Mouse (Mus musculus): ENCODE measurements around the gene Npb. TPM values are rescaled to one million over a fixed set of nuclear protein-coding genes. Genes with fewer than 3 reads are reported as not detected.

Npb gene
- polyA plus RNA-seq, 1 experiment from 2014 or later: 2.3 TPM

GRCm38 (mm10) chr11:120629911-120630310 is 21.6 kb downstream of the Npb start:
- peaks cover 30% of the 10 kb centered on the region for H3K36me3 ChIP-seq
- H3K4me1 ChIP-seq: peaks cover 42% of the 10 kb centered on the region
- H3K4me2 ChIP-seq (replicated peaks): peak overlapping the region; percentile 25
- peak overlapping the region; percentile 55 for H3K9ac ChIP-seq
- H3K4me3 ChIP-seq: no peak overlapping the region
- no peak overlapping the region for H3K27ac ChIP-seq
- 53% methylated on average over 7 of the region's 7 CpGs for WGBS
- no peaks in the 10 kb centered on the region for H3K9me3 ChIP-seq
- H3K27me3 ChIP-seq: no peaks in the 10 kb centered on the region
- no peak for ATAC-seq (ENCODE audit: low FRiP score, low read depth)

GRCm38 (mm10) chr11:120630401-120630871 is 22.2 kb downstream of the Npb start:
- peaks cover 30% of the 10 kb centered on the region for H3K36me3 ChIP-seq
- H3K4me2 ChIP-seq (replicated peaks): peak overlapping the region; percentile 25
- H3K4me1 ChIP-seq: peaks cover 37% of the 10 kb centered on the region
- no peaks in the 10 kb centered on the region for H3K27me3 ChIP-seq
- peak overlapping the region; percentile 55 for H3K9ac ChIP-seq
- no peaks in the 10 kb centered on the region for H3K9me3 ChIP-seq
- no peak overlapping the region for H3K4me3 ChIP-seq
- WGBS: 71% methylated on average over 5 of the region's 5 CpGs
- peak overlapping the region; percentile 18; the same call in 1 of the 2 replicates for H3K27ac ChIP-seq
- no peak for ATAC-seq (ENCODE audit: low FRiP score, low read depth)

- Histone ChIP-seq H3K9me3 (no peaks in the 10 kb centered on the region), H3K27ac (peak overlapping the region; percentile 18; the same call in 1 of the 2 replicates), H3K4me1 (peaks cover 33% of the 10 kb centered on the region), H3K36me3 (peaks cover 30% of the 10 kb centered on the region), H3K27me3 (no peaks in the 10 kb centered on the region), H3K4me3 (peak overlapping the region; percentile 96), H3K9ac (peak overlapping the region; percentile 94; the same call in 1 of the 2 replicates), H3K4me2 (replicated peaks) (peak overlapping the region; percentile 85)
- 39% methylated on average over 7 of the region's 7 CpGs for WGBS
- ATAC-seq (ENCODE audit: low FRiP score, low read depth): no peak
Observed at GRCm38 (mm10) chr11:120630881-120631725, 22.8 kb downstream of the Npb start.

- Histone ChIP-seq H3K4me1 (peaks cover 33% of the 10 kb centered on the region), H3K27ac (no peak overlapping the region; the same call in 1 of the 2 replicates), H3K4me2 (replicated peaks) (peak overlapping the region; percentile 85), H3K36me3 (peaks cover 26% of the 10 kb centered on the region), H3K4me3 (peak overlapping the region; percentile 96), H3K27me3 (no peaks in the 10 kb centered on the region), H3K9me3 (no peaks in the 10 kb centered on the region), H3K9ac (peak overlapping the region; percentile 94)
- no peak for ATAC-seq (ENCODE audit: low FRiP score, low read depth)
- 65% methylated on average over 4 of the region's 4 CpGs for WGBS
Observed at GRCm38 (mm10) chr11:120631726-120632448, 23.6 kb downstream of the Npb start.

- under 1% methylated on average over 111 of the region's 116 CpGs for WGBS
- peaks cover 33% of the 10 kb centered on the region for H3K4me1 ChIP-seq
- peaks cover 16% of the 10 kb centered on the region for H3K36me3 ChIP-seq
- ATAC-seq (ENCODE audit: low FRiP score, low read depth): peak; percentile 84
- peak overlapping the region; percentile 96 for H3K4me3 ChIP-seq
- H3K9ac ChIP-seq: peak overlapping the region; percentile 94
- no peaks in the 10 kb centered on the region for H3K9me3 ChIP-seq
- H3K4me2 ChIP-seq (replicated peaks): peak overlapping the region; percentile 85
- peak overlapping the region; percentile 86 for H3K27ac ChIP-seq
- no peaks in the 10 kb centered on the region for H3K27me3 ChIP-seq
Observed at GRCm38 (mm10) chr11:120632559-120633519, 24.6 kb downstream of the Npb start.

GRCm38 (mm10) chr11:120633520-120634343 is 25.5 kb downstream of the Npb start, which contains the start of gene Mafg:
Gene Mafg (minus strand): TSS chr11:120633600.
- 11% methylated on average over 58 of the region's 58 CpGs for WGBS

GRCm38 (mm10) chr11:120634810-120635209 is 26.5 kb downstream of the Npb start:
- Histone ChIP-seq H3K27ac (no peak overlapping the region), H3K36me3 (no peaks in the 10 kb centered on the region), H3K4me2 (replicated peaks) (no peak overlapping the region), H3K9ac (no peak overlapping the region), H3K27me3 (no peaks in the 10 kb centered on the region), H3K4me1 (peaks cover 31% of the 10 kb centered on the region), H3K9me3 (no peaks in the 10 kb centered on the region), H3K4me3 (no peak overlapping the region)
- ATAC-seq (ENCODE audit: low FRiP score, low read depth): no peak
- WGBS: 82% methylated on average over 5 of the region's 5 CpGs

More at GRCm38 (mm10) chr11:120633520-120634343, 25.5 kb downstream of the Npb start, which contains the start of gene Mafg:
- H3K9me3 ChIP-seq: no peaks in the 10 kb centered on the region
- H3K27ac ChIP-seq: peak within 1 kb of the TSS; percentile 86
- no peaks in the 10 kb centered on the region for H3K27me3 ChIP-seq
- ATAC-seq (ENCODE audit: low FRiP score, low read depth): peak; percentile 92
- H3K36me3 ChIP-seq: peaks cover 11% of the 10 kb centered on the region
- H3K4me3 ChIP-seq: peak within 1 kb of the TSS; percentile 96
- H3K4me2 ChIP-seq (replicated peaks): peak within 1 kb of the TSS; percentile 85
- H3K4me1 ChIP-seq: peaks cover 33% of the 10 kb centered on the region
- peak within 1 kb of the TSS; percentile 94 for H3K9ac ChIP-seq

GRCm38 (mm10) chr11:120641255-120641654 is 33.0 kb downstream of the Npb start:
- no peaks in the 10 kb centered on the region for H3K9me3 ChIP-seq
- H3K9ac ChIP-seq: peak overlapping the region; percentile 27
- 0 out of 2 replicates have a peak overlapping the region, but pooled peaks have one; percentile 3 for H3K4me2 ChIP-seq (replicated peaks)
- peaks cover 9% of the 10 kb centered on the region; the same call in 1 of the 2 replicates for H3K27me3 ChIP-seq
- H3K4me3 ChIP-seq: no peak overlapping the region
- no peak for ATAC-seq (ENCODE audit: low FRiP score, low read depth)
- WGBS: 50% methylated on average over 9 of the region's 9 CpGs
- no peak overlapping the region for H3K27ac ChIP-seq
- H3K4me1 ChIP-seq: peaks cover 24% of the 10 kb centered on the region
- no peaks in the 10 kb centered on the region for H3K36me3 ChIP-seq

- WGBS: 77% methylated on average over 8 of the region's 8 CpGs
- peak overlapping the region; percentile 55; the same call in 1 of the 2 replicates for H3K4me3 ChIP-seq
- no peak for ATAC-seq (ENCODE audit: low FRiP score, low read depth)
- H3K4me2 ChIP-seq (replicated peaks): peak overlapping the region; percentile 89
- no peaks in the 10 kb centered on the region for H3K9me3 ChIP-seq
- no peak overlapping the region for H3K27ac ChIP-seq
- H3K4me1 ChIP-seq: peaks cover 24% of the 10 kb centered on the region
- H3K36me3 ChIP-seq: no peaks in the 10 kb centered on the region
- peaks cover 11% of the 10 kb centered on the region for H3K27me3 ChIP-seq
- peak overlapping the region; percentile 78 for H3K9ac ChIP-seq
Observed at GRCm38 (mm10) chr11:120641869-120642268, 33.6 kb downstream of the Npb start.

- no peaks in the 10 kb centered on the region for H3K36me3 ChIP-seq
- no peaks in the 10 kb centered on the region for H3K9me3 ChIP-seq
- H3K9ac ChIP-seq: peak overlapping the region; percentile 78
- peaks cover 23% of the 10 kb centered on the region for H3K27me3 ChIP-seq
- peak overlapping the region; percentile 89 for H3K4me2 ChIP-seq (replicated peaks)
- peak overlapping the region; percentile 55 for H3K4me3 ChIP-seq
- peaks cover 30% of the 10 kb centered on the region for H3K4me1 ChIP-seq
- under 1% methylated on average over 18 of the region's 18 CpGs for whole genome bisulfite sequencing
- peak; percentile 60 for ATAC-seq (ENCODE audit: low FRiP score, low read depth)
- peak overlapping the region; percentile 72 for H3K27ac ChIP-seq
Observed at GRCm38 (mm10) chr11:120642939-120643600, 34.8 kb downstream of the Npb start.

All from limb, embryonic 13.5 days (tissue).